Mouse (Mus musculus) kidney, adult 2 months (tissue): ENCODE measurements around the gene Gstt4. TPM values are rescaled to one million over a fixed set of nuclear protein-coding genes. Genes with fewer than 3 reads are reported as not detected.
"Not testable (repeated sequence)": the region's sequence is repeated elsewhere in the genome, so short reads cannot be mapped to it uniquely, and the experiment has no call there.

Source experiments
- DNase-seq: peaks from one replicate; pipeline ENCODE4 v3.0.0; 2021
- H3K27ac ChIP-seq: fragments of 200-500 bp; 2 replicates; pipeline ENCODE4 v1.5.1; 2012; ENCODE audit warnings: low read depth, low read length, control low read depth, inconsistent platforms; ENCODE audit not compliant: insufficient read depth
- H3K27me3 ChIP-seq: fragments of 200-500 bp; replicated peaks from 2 replicates; pipeline ENCODE4 v1.6.1; 2012; ENCODE audit warnings: mild to moderate bottlenecking, moderate library complexity, low read length, inconsistent platforms; ENCODE audit not compliant: control insufficient read depth, insufficient read depth
- H3K36me3 ChIP-seq: fragments of 200-500 bp; 2 replicates; pipeline ENCODE4 v1.6.1; 2012; ENCODE audit warnings: mild to moderate bottlenecking, moderate library complexity, low read length, inconsistent platforms; ENCODE audit not compliant: control insufficient read depth, insufficient read depth
- H3K4me1 ChIP-seq: fragments of 200-500 bp; 2 replicates; pipeline ENCODE4 v1.6.1; 2011; ENCODE audit warnings: low read length; ENCODE audit not compliant: control insufficient read depth, insufficient read depth
- H3K4me3 ChIP-seq: fragments of 200-500 bp; 2 replicates; pipeline ENCODE4 v1.5.1; 2011; ENCODE audit warnings: mild to moderate bottlenecking, low read depth, low read length, control low read depth; ENCODE audit not compliant: insufficient read depth
- CTCF ChIP-seq: fragments of 200-500 bp; conservative IDR thresholded peaks from 2 replicates; pipeline ENCODE4 v1.5.1; 2011; ENCODE audit warnings: low read depth, mild to moderate bottlenecking, control low read depth, low read length, moderate library complexity, mixed read lengths; ENCODE audit not compliant: insufficient read depth, insufficient read length
- POLR2A ChIP-seq: fragments of 200-500 bp; IDR thresholded peaks from one replicate; pipeline ENCODE4 v1.6.1; 2011; ENCODE audit warnings: low read depth, low read length, control low read depth
- WGBS: fragments of 180-500 bp; shearing (Covaris S2); methylation state at CpG from one replicate; pipeline ENCODE4 v1.1.7; 2018; 5-methylcytosine and 5-hydroxymethylcytosine counted together
- polyA plus RNA-seq: library from polyadenylated mRNA; depleted of rRNA; stranded (reverse); fragments of >200 nt; gene quantifications from 2 replicates; pipeline ENCODE4 v1.2.3, GENCODE M21; 2012; rRNA removed

Gene Gstt4
- polyA plus RNA-seq = 0.11 and 0.23 TPM in 2 replicates

DNA sequence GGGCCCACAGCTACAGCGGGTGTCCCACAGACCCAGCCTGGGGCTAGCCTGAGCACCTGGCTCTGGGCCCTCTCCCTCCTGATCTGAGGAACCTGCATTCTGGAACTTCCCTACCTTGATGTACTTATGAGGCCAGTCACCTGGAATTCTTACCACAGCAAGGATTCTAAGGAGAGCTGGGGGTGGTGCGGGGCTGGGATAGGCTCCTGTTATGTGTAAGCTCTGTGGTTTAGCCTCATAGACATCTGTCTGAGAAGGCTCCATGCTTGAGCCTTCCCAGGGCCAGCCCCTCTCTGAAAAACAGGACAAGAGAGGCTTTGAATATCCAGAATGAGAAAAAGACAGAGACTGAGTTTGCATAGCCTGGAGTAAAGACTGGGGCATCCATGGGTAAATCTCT is at the start of gene Gstt4:
Gstt4 (minus strand) TSS at position 101 of the 400 bp plus-strand sequence.
- WGBS = 95% methylated on average over 2 of the region's 2 CpGs
- Histone ChIP-seq H3K27me3 (no peaks in the 10 kb centered on the region), H3K36me3 (no peaks in the 10 kb centered on the region), H3K27ac (no peak within 1 kb of the TSS), H3K4me1 (peaks cover 2% of the 10 kb centered on the region), H3K4me3 (no peak within 1 kb of the TSS)
- DNase-seq = no peak
- TF ChIP-seq CTCF = no peak
- TF ChIP-seq POLR2A = no peak

DNA sequence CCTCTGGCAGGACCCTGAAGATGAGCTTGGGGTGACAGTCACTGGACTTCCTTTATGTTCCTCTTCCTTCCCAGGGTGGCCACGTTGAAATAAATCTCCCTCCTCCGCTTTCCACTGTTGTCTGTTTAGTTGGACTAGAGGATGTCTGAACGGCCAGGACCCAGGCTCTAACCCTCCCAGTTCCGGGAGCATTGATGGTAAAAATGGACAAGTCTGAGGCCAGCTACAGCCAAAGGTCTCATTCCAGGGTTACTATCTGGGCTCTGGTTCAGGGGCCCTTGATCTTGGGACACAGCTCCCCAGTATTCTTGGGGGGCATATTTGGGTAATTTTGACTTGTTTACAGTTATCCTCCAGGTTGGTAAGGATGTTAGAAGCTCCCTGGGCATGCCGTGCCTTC is 39.2 kb upstream of the Gstt4 start:
- 76% methylated on average over 5 of the region's 5 CpGs for WGBS
- Histone ChIP-seq H3K27ac (no peak overlapping the region), H3K36me3 (no peaks in the 10 kb centered on the region), H3K27me3 (no peaks in the 10 kb centered on the region), H3K4me1 (peaks cover 6% of the 10 kb centered on the region; the same call in 1 of the 2 replicates), H3K4me3 (no peak overlapping the region)
- no peak for TF ChIP-seq CTCF
- DNase-seq = no peak

- no peak overlapping the region for H3K4me3 ChIP-seq
- H3K4me1 ChIP-seq = peaks cover 6% of the 10 kb centered on the region; the same call in 1 of the 2 replicates
- 57% methylated on average over 7 of the region's 7 CpGs for WGBS
- H3K27ac ChIP-seq = no peak overlapping the region
- H3K36me3 ChIP-seq = no peaks in the 10 kb centered on the region
- no peak for TF ChIP-seq POLR2A
- no peak for TF ChIP-seq CTCF
- no peaks in the 10 kb centered on the region for H3K27me3 ChIP-seq
- DNase-seq = no peak
Observed at GRCm38 (mm10) chr10:75860746-75861145, 38.4 kb upstream of the Gstt4 start.

DNA sequence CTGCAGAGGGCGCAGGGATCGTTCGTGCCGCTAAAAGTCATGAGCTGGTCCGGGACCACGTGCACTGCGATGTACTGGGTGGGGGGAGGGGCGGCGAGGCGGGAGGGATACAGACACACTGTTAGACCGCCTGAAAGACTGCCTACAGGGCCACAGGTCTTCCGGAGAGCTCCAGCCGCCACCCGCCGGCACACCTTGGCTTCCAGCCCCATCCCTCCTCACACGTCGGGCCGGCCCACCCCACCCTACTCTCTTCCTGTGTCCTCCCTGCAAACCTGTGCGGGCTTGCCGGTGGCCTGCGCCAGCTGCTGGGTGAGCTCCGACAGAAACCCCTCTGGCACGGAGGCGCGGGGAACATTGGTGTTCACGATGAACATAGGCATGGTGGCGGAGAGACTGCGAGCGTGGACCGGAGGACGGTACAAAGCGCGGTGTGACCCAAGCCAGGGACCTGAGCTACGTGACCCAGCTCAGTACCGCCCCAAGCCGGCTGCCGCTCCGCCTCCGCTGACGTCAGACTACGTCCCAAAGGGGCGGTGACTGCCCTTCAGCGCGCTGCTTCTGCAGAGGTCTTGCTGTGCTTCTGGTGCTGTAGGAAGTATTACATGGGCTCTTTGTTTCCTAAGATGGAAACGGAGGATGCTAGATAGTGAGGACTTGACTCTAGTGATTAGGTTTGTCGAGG is 37.6 kb upstream of the Gstt4 start, which contains the start of gene Mif:
Mif (minus strand) TSS at position 455 of the 685 bp plus-strand sequence.
- H3K27me3 ChIP-seq, H3K4me1 ChIP-seq, H3K36me3 ChIP-seq: not testable (repeated sequence)
- peak; percentile 91 for DNase-seq
- Histone ChIP-seq H3K27ac (peak within 1 kb of the TSS; percentile 71), H3K4me3 (peak within 1 kb of the TSS; percentile 89)
- WGBS = under 1% methylated on average over 46 of the region's 46 CpGs

- TF ChIP-seq POLR2A = no peak
- TF ChIP-seq CTCF = no peak
- H3K4me3 ChIP-seq = peak overlapping the region; percentile 89
- H3K36me3 ChIP-seq = no peaks in the 10 kb centered on the region
- H3K4me1 ChIP-seq = peaks cover 6% of the 10 kb centered on the region; the same call in 1 of the 2 replicates
- WGBS = 6% methylated on average over 25 of the region's 27 CpGs
- no peak overlapping the region; the same call in 1 of the 2 replicates for H3K27ac ChIP-seq
- H3K27me3 ChIP-seq = no peaks in the 10 kb centered on the region
- peak; percentile 45 for DNase-seq
Observed at GRCm38 (mm10) chr10:75859107-75859746, 36.9 kb upstream of the Gstt4 start.

DNA sequence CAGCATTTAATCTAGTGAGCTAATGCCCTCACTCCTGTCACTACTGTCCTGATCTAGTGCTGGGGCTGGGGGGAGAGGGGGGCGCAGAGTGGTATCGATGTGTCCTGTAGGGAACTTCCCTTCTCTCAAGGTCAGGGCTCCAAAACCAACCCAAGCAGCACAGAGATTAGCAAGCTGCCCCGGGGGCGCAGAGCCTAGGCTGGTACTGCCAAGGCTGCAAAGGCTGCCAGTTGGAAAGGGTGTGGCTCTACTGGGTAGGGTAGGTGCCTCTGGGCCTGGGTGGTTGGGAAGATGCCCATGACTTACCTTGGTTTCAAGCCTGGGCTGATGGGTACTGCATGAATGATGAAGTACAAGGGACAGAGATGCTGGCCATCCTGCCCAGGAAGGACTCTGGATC is 35.3 kb upstream of the Gstt4 start:
- DNase-seq = peak; percentile 58
- 74% methylated on average over 4 of the region's 4 CpGs for WGBS
- Histone ChIP-seq H3K4me3 (no peak overlapping the region), H3K27me3 (no peaks in the 10 kb centered on the region), H3K36me3 (no peaks in the 10 kb centered on the region), H3K4me1 (peaks cover 6% of the 10 kb centered on the region; the same call in 1 of the 2 replicates), H3K27ac (no peak overlapping the region)
- TF ChIP-seq POLR2A = no peak
- no peak for TF ChIP-seq CTCF

GRCm38 (mm10) chr10:75856976-75857375 is 34.6 kb upstream of the Gstt4 start:
- no peak for TF ChIP-seq CTCF
- TF ChIP-seq POLR2A = no peak
- H3K27ac ChIP-seq = no peak overlapping the region
- peaks cover 6% of the 10 kb centered on the region; the same call in 1 of the 2 replicates for H3K4me1 ChIP-seq
- DNase-seq = peak; percentile 51
- H3K36me3 ChIP-seq = no peaks in the 10 kb centered on the region
- WGBS = 46% methylated on average over 3 of the region's 3 CpGs
- no peak overlapping the region for H3K4me3 ChIP-seq
- H3K27me3 ChIP-seq = no peaks in the 10 kb centered on the region
